Mouse (Mus musculus): Measurements from ENCODE around the gene Ranbp3l.

- no peak for TF ChIP-seq CTCF (conservative IDR thresholded peaks at IDR 0.05; ENCODE audit: low read length)
- no peak for TF ChIP-seq POU5F1 (IDR thresholded peaks at IDR 0.05; ENCODE audit: borderline replicate concordance, low read length)
- TF ChIP-seq NANOG (IDR thresholded peaks at IDR 0.05; ENCODE audit: borderline replicate concordance, low read length) = no peak
Measured at GRCm38 (mm10) chr15:9070353-9070752, 102.6 kb downstream of the Ranbp3l start.
